Mouse (Mus musculus) spleen, adult 2 months (tissue): ENCODE data around the gene Tmem40. TPM values are rescaled to one million over a fixed set of nuclear protein-coding genes. Genes with fewer than 3 reads are reported as not detected.

Source experiments
- DNase-seq, 2 experiments: peaks; one replicate each; pipeline versions ENCODE4 v3.0.0 to v3.0.0-alpha.2; 2012 to 2021; ENCODE audit warnings: low spot score in 2 of 2, low read depth in 1 of 2
- H3K27ac ChIP-seq: fragments of 200-500 bp; 2 replicates; pipeline ENCODE4 v1.5.1; 2012; ENCODE audit warnings: low read length, inconsistent platforms; ENCODE audit not compliant: insufficient read depth
- H3K27me3 ChIP-seq: fragments of 200-500 bp; 2 replicates; pipeline ENCODE4 v1.6.1; 2012; ENCODE audit warnings: mild to moderate bottlenecking, moderate library complexity, low read length, inconsistent platforms; ENCODE audit not compliant: control insufficient read depth, insufficient read depth
- H3K36me3 ChIP-seq: fragments of 200-500 bp; 2 replicates; pipeline ENCODE4 v1.6.1; 2012; ENCODE audit warnings: mild to moderate bottlenecking, low read length, inconsistent platforms; ENCODE audit not compliant: control insufficient read depth, insufficient read depth
- H3K4me1 ChIP-seq: fragments of 200-500 bp; 2 replicates; pipeline ENCODE4 v1.6.1; 2011; ENCODE audit warnings: inconsistent platforms; ENCODE audit not compliant: control insufficient read depth, insufficient read depth, insufficient read length
- H3K4me3 ChIP-seq: fragments of 200-500 bp; 2 replicates; pipeline ENCODE4 v1.5.1; 2011; ENCODE audit warnings: mild to moderate bottlenecking, inconsistent platforms; ENCODE audit not compliant: insufficient read depth, insufficient read length; ENCODE audit errors: extremely low read depth
- CTCF ChIP-seq: fragments of 200-500 bp; IDR thresholded peaks from 2 replicates; pipeline ENCODE4 v1.5.1; 2011; ENCODE audit warnings: mild to moderate bottlenecking, inconsistent platforms; ENCODE audit not compliant: insufficient read depth, insufficient read length, insufficient replicate concordance; ENCODE audit errors: extremely low read depth
- POLR2A ChIP-seq: fragments of 200-500 bp; IDR thresholded peaks from 2 replicates; pipeline ENCODE4 v1.6.1; 2011; ENCODE audit warnings: low read depth, low read length, inconsistent platforms
- WGBS: fragments of 180-500 bp; shearing (Covaris S2); methylation state at CpG from one replicate; pipeline ENCODE4 v1.1.7; 2018; 5-methylcytosine and 5-hydroxymethylcytosine counted together
- polyA plus RNA-seq: library from polyadenylated mRNA; depleted of rRNA; stranded (reverse); fragments of >200 nt; gene quantifications from 2 replicates; pipeline ENCODE4 v1.2.3, GENCODE M21; 2012

Tmem40 gene
- polyA plus RNA-seq, 1 experiment: 10.2 TPM

GRCm38 (mm10) chr6:115727570-115727969, 34.6 kb downstream of the Tmem40 start:
- Histone ChIP-seq H3K36me3 (no peaks in the 10 kb centered on the region), H3K27me3 (no peaks in the 10 kb centered on the region), H3K4me3 (no peak overlapping the region), H3K27ac (no peak overlapping the region), H3K4me1 (no peaks in the 10 kb centered on the region)
- no peak for DNase-seq
- TF ChIP-seq CTCF (no peak), POLR2A (no peak)
- 86% methylated on average over 2 of the region's 2 CpGs for WGBS

- 95% methylated on average over 1 of the region's 1 CpGs for WGBS
Observed at GRCm38 (mm10) chr6:115727108-115727507, 35.1 kb downstream of the Tmem40 start.

GRCm38 (mm10) chr6:115722246-115722645, 40.0 kb downstream of the Tmem40 start:
- DNase-seq: no peak
- Histone ChIP-seq H3K4me3 (no peak overlapping the region), H3K4me1 (peaks cover 3% of the 10 kb centered on the region; the same call in 1 of the 2 replicates), H3K27ac (no peak overlapping the region), H3K36me3 (no peaks in the 10 kb centered on the region), H3K27me3 (no peaks in the 10 kb centered on the region)
- 72% methylated on average over 5 of the region's 5 CpGs for WGBS
- no peak for TF ChIP-seq POLR2A
- TF ChIP-seq CTCF: no peak

More at GRCm38 (mm10) chr6:115727108-115727507, 35.1 kb downstream of the Tmem40 start:
- no peak overlapping the region for H3K27ac ChIP-seq
- H3K4me1 ChIP-seq: no peaks in the 10 kb centered on the region
- no peaks in the 10 kb centered on the region for H3K27me3 ChIP-seq
- no peaks in the 10 kb centered on the region for H3K36me3 ChIP-seq
- H3K4me3 ChIP-seq: no peak overlapping the region
- peak; percentile 58; the same call in 1 of the 2 replicates for TF ChIP-seq CTCF
- TF ChIP-seq POLR2A: no peak
- DNase-seq: peak; percentile 17 to 48

- H3K27ac ChIP-seq: no peak overlapping the region
Observed at GRCm38 (mm10) chr6:115717715-115718558, 44.3 kb downstream of the Tmem40 start.

GRCm38 (mm10) chr6:115717101-115717652, 45.0 kb downstream of the Tmem40 start:
- Histone ChIP-seq H3K4me3 (no peak overlapping the region), H3K36me3 (no peaks in the 10 kb centered on the region), H3K27ac (no peak overlapping the region), H3K4me1 (peaks cover 3% of the 10 kb centered on the region; the same call in 1 of the 2 replicates), H3K27me3 (no peaks in the 10 kb centered on the region)
- 68% methylated on average over 8 of the region's 8 CpGs for WGBS
- no peak for TF ChIP-seq CTCF
- TF ChIP-seq POLR2A: no peak
- peak in 1 of 2 experiments; percentile 22 for DNase-seq

More at GRCm38 (mm10) chr6:115717715-115718558, 44.3 kb downstream of the Tmem40 start:
- Histone ChIP-seq H3K36me3 (no peaks in the 10 kb centered on the region), H3K27me3 (no peaks in the 10 kb centered on the region), H3K4me1 (peaks cover 3% of the 10 kb centered on the region; the same call in 1 of the 2 replicates), H3K4me3 (peak overlapping the region; percentile 10; the same call in 1 of the 2 replicates)
- DNase-seq: peak; percentile 31 to 74
- TF ChIP-seq CTCF: no peak
- TF ChIP-seq POLR2A: no peak
- WGBS: 4% methylated on average over 15 of the region's 15 CpGs

GRCm38 (mm10) chr6:115711261-115711660, 50.9 kb downstream of the Tmem40 start:
- H3K36me3 ChIP-seq: no peaks in the 10 kb centered on the region
- no peak for DNase-seq
- no peak overlapping the region for H3K4me3 ChIP-seq
- TF ChIP-seq POLR2A: no peak
- TF ChIP-seq CTCF: no peak
- H3K4me1 ChIP-seq: no peaks in the 10 kb centered on the region
- H3K27ac ChIP-seq: no peak overlapping the region
- no peaks in the 10 kb centered on the region for H3K27me3 ChIP-seq
- WGBS: 79% methylated on average over 3 of the region's 3 CpGs

GRCm38 (mm10) chr6:115702901-115703300, 59.3 kb downstream of the Tmem40 start:
- no peak overlapping the region for H3K4me3 ChIP-seq
- H3K4me1 ChIP-seq: peaks cover 3% of the 10 kb centered on the region; the same call in 1 of the 2 replicates
- no peaks in the 10 kb centered on the region for H3K36me3 ChIP-seq
- TF ChIP-seq CTCF (no peak), POLR2A (no peak)
- no peak for DNase-seq
- no peaks in the 10 kb centered on the region for H3K27me3 ChIP-seq
- 68% methylated on average over 5 of the region's 5 CpGs for WGBS
- H3K27ac ChIP-seq: no peak overlapping the region
